Mouse (Mus musculus) embryonic facial prominence, embryonic 14.5 days (tissue): ENCODE data around the gene Ndufb10. TPM values are rescaled to one million over a fixed set of nuclear protein-coding genes. Genes with fewer than 3 reads are reported as not detected.

ENCODE experiments used
- ATAC-seq: fragments of 200-750 bp; cut with Nextera tagmentation; 2 replicates; pipeline ENCODE4 v1.8.0; 2017; ENCODE audit warnings: low read depth, moderate number of reproducible peaks, moderate TSS enrichment
- DNase-seq: peaks from one replicate; pipeline ENCODE4 v3.0.0-alpha.2; 2015; ENCODE audit warnings: low spot score
- H3K27ac ChIP-seq: fragments of 300-500 bp; sonication (generic); replicated peaks from 2 replicates; pipeline ENCODE4 v1.5.1; 2014; ENCODE audit warnings: low read depth, mild to moderate bottlenecking, low read length, moderate library complexity
- H3K27me3 ChIP-seq: fragments of 300-500 bp; sonication (generic); replicated peaks from 2 replicates; pipeline ENCODE4 v1.6.1; 2014; ENCODE audit warnings: low read length; ENCODE audit not compliant: control insufficient read depth, insufficient read depth
- H3K36me3 ChIP-seq: fragments of 300-500 bp; sonication (generic); 2 replicates; pipeline ENCODE4 v1.6.1; 2014; ENCODE audit warnings: low read length, mixed read lengths; ENCODE audit not compliant: control insufficient read depth, insufficient read depth
- H3K4me1 ChIP-seq: fragments of 300-500 bp; sonication (generic); 2 replicates; pipeline ENCODE4 v1.6.1; 2014; ENCODE audit warnings: antibody characterized with exemption, low read length; ENCODE audit not compliant: control insufficient read depth, insufficient read depth
- H3K4me2 ChIP-seq: fragments of 300-500 bp; sonication (generic); 2 replicates; pipeline ENCODE4 v1.6.1; 2014; ENCODE audit warnings: low read depth, mild to moderate bottlenecking, low read length, moderate library complexity, mixed read lengths
- H3K4me3 ChIP-seq: fragments of 300-500 bp; sonication (generic); 2 replicates; pipeline ENCODE4 v1.5.1; 2014; ENCODE audit warnings: low read depth, mild to moderate bottlenecking, low read length
- H3K9ac ChIP-seq: fragments of 300-500 bp; sonication (generic); 2 replicates; pipeline ENCODE4 v1.6.1; 2014; ENCODE audit warnings: low read depth, mild to moderate bottlenecking, low read length, moderate library complexity, mixed read lengths
- H3K9me3 ChIP-seq: fragments of 300-500 bp; sonication (generic); 2 replicates; pipeline ENCODE4 v1.6.1; 2016; ENCODE audit warnings: low read length; ENCODE audit not compliant: control insufficient read depth
- WGBS: fragments of 180-500 bp; shearing (Covaris S2); extraction: QIAGEN DNeasy Blood & Tissue Kit; methylation state at CpG from one replicate; pipeline ENCODE4 v1.1.7; 2014; 5-methylcytosine and 5-hydroxymethylcytosine counted together
- polyA plus RNA-seq: library from polyadenylated mRNA; unstranded; fragments of >200 nt; fragmentation: Nextera tagmentation; extraction: Ambion mirVana; gene quantifications from 2 replicates; pipeline ENCODE4 v1.2.1, GENCODE M21; 2014

Gene Ndufb10
- polyA plus RNA-seq, 1 experiment from 2014 or later = 267 TPM

DNA sequence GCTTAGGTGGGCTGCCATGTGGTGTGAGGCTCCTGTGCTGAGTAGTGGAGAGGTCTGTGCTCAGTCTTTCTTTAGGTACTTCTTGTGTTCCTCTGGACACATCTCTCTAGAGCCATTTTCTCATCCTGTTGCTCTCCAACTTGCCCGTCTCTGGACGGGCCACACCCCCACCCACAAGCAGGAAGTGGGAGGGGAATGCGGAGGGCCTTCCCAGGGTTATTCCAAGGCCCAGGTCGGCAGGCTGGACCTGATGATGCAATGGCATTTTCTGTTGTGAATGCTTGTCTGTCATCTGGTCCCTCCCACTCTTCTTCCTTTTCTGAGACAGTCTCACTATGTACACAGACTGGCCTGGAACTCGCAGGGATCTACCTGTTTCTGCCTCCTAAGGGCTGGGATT lies 52.1 kb downstream of the Ndufb10 start:
- H3K4me3 ChIP-seq = no peak overlapping the region
- H3K4me2 ChIP-seq = peak overlapping the region; percentile 24; the same call in 1 of the 2 replicates
- H3K27ac ChIP-seq = no peak overlapping the region
- peaks cover 21% of the 10 kb centered on the region for H3K4me1 ChIP-seq
- ATAC-seq (no peak), DNase-seq (peak; percentile 39)
- H3K27me3 ChIP-seq = no peaks in the 10 kb centered on the region
- peak overlapping the region; percentile 98; the same call in 1 of the 2 replicates for H3K9ac ChIP-seq
- peaks cover 8% of the 10 kb centered on the region for H3K36me3 ChIP-seq
- WGBS = 26% methylated on average over 5 of the region's 5 CpGs
- no peaks in the 10 kb centered on the region for H3K9me3 ChIP-seq

Other genes starting within 250 kb of the Ndufb10 start
- 21.7 and 23.7 TPM in 2 replicates for gene Mlst8, start 245.4 kb downstream of the Ndufb10 start, polyA plus RNA-seq
- 2.9 and 3.7 TPM in 2 replicates for gene Caskin1, start 235.9 kb downstream of the Ndufb10 start, polyA plus RNA-seq
- gene Traf7, start 196.5 kb downstream of the Ndufb10 start, polyA plus RNA-seq = 78.9 and 86.3 TPM in 2 replicates
- 2.8 and 2.9 TPM in 2 replicates for gene Rab26, start 190.3 kb downstream of the Ndufb10 start, polyA plus RNA-seq
- 37.9 and 40.1 TPM in 2 replicates for gene Pkd1, start 174.6 kb downstream of the Ndufb10 start, polyA plus RNA-seq
- gene Tsc2, start 91.8 kb downstream of the Ndufb10 start, polyA plus RNA-seq = 60.8 and 71.2 TPM in 2 replicates
- gene Nthl1, start 91.8 kb downstream of the Ndufb10 start, polyA plus RNA-seq = 16.8 and 19.1 TPM in 2 replicates
- 56.7 and 57.7 TPM in 2 replicates for gene Slc9a3r2, start 74.2 kb downstream of the Ndufb10 start, polyA plus RNA-seq
- 0.82 and 1.4 TPM in 2 replicates for gene Npw, start 66.0 kb downstream of the Ndufb10 start, polyA plus RNA-seq
- 23.7 and 25.2 TPM in 2 replicates for gene Zfp598, start 54.8 kb downstream of the Ndufb10 start, polyA plus RNA-seq
- 7.7 and 8.2 TPM in 2 replicates for gene Syngr3, start 34.5 kb downstream of the Ndufb10 start, polyA plus RNA-seq
- gene Gfer, start 28.3 kb downstream of the Ndufb10 start, polyA plus RNA-seq = 40.8 and 41.9 TPM in 2 replicates
- 3.7 and 5.3 TPM in 2 replicates for gene Noxo1, start 28.2 kb downstream of the Ndufb10 start, polyA plus RNA-seq
- 50.1 and 67.2 TPM in 2 replicates for gene Tbl3, start 16.8 kb downstream of the Ndufb10 start, polyA plus RNA-seq
- gene Rnf151, start 6.4 kb downstream of the Ndufb10 start, polyA plus RNA-seq = 0.17 TPM in 1 of 2 replicates, not detected in the other
- 1,571 and 1,579 TPM in 2 replicates for gene Rps2, start 6.4 kb downstream of the Ndufb10 start, polyA plus RNA-seq
- gene Rpl3l, start 3.3 kb upstream of the Ndufb10 start, polyA plus RNA-seq = 0.39 TPM in 1 of 2 replicates, not detected in the other
- gene Msrb1, start 12.2 kb upstream of the Ndufb10 start, polyA plus RNA-seq = 28.7 and 30.3 TPM in 2 replicates
- gene Hs3st6, start 28.5 kb upstream of the Ndufb10 start, polyA plus RNA-seq = 10.1 and 11.7 TPM in 2 replicates
- gene Meiob, start 79.8 kb upstream of the Ndufb10 start, polyA plus RNA-seq = not detected in 2 replicates
- 40.6 and 43.3 TPM in 2 replicates for gene Hagh, start 115.7 kb upstream of the Ndufb10 start, polyA plus RNA-seq
- 16.2 and 20.0 TPM in 2 replicates for gene Fahd1, start 125.9 kb upstream of the Ndufb10 start, polyA plus RNA-seq
- gene Igfals, start 141.5 kb upstream of the Ndufb10 start, polyA plus RNA-seq = 0.22 and 0.51 TPM in 2 replicates
- gene Nubp2, start 161.9 kb upstream of the Ndufb10 start, polyA plus RNA-seq = 47.5 and 48.0 TPM in 2 replicates
- 40.8 and 41.7 TPM in 2 replicates for gene Spsb3, start 162.2 kb upstream of the Ndufb10 start, polyA plus RNA-seq
- 23.0 and 24.9 TPM in 2 replicates for gene Eme2, start 170.6 kb upstream of the Ndufb10 start, polyA plus RNA-seq
- 78.5 and 78.7 TPM in 2 replicates for gene Mrps34, start 170.6 kb upstream of the Ndufb10 start, polyA plus RNA-seq
- gene Nme3, start 172.0 kb upstream of the Ndufb10 start, polyA plus RNA-seq = 37.5 and 46.1 TPM in 2 replicates
- 34.6 and 37.4 TPM in 2 replicates for gene Mapk8ip3, start 212.5 kb upstream of the Ndufb10 start, polyA plus RNA-seq
- gene Jpt2, start 236.2 kb upstream of the Ndufb10 start, polyA plus RNA-seq = 83.6 and 95.6 TPM in 2 replicates